Mouse (Mus musculus) embryonic facial prominence, embryonic 12.5 days (tissue): ENCODE data around the gene Syce1l. TPM values are rescaled to one million over a fixed set of nuclear protein-coding genes. Genes with fewer than 3 reads are reported as not detected.

Experiments
- ATAC-seq: fragments of 200-750 bp; cut with Nextera tagmentation; 2 replicates; pipeline ENCODE4 v1.8.0; 2017; ENCODE audit not compliant: insufficient number of reproducible peaks, insufficient read depth, low FRiP score, low TSS enrichment
- H3K27ac ChIP-seq: fragments of 300-500 bp; sonication (generic); 2 replicates; pipeline ENCODE4 v1.5.1; 2016; ENCODE audit warnings: mild to moderate bottlenecking
- H3K27me3 ChIP-seq: fragments of 300-500 bp; sonication (generic); 2 replicates; pipeline ENCODE4 v1.6.1; 2016; ENCODE audit warnings: mild to moderate bottlenecking, moderate library complexity
- H3K36me3 ChIP-seq: fragments of 300-500 bp; sonication (generic); 2 replicates; pipeline ENCODE4 v1.6.1; 2016; ENCODE audit warnings: mild to moderate bottlenecking
- H3K4me1 ChIP-seq: fragments of 300-500 bp; sonication (generic); 2 replicates; pipeline ENCODE4 v1.6.1; 2016
- H3K4me2 ChIP-seq: fragments of 300-500 bp; sonication (generic); replicated peaks from 2 replicates; pipeline ENCODE4 v1.6.1; 2016; ENCODE audit warnings: mild to moderate bottlenecking, moderate library complexity
- H3K4me3 ChIP-seq: fragments of 300-500 bp; sonication (generic); 2 replicates; pipeline ENCODE4 v1.5.1; 2016; ENCODE audit warnings: mild to moderate bottlenecking
- H3K9ac ChIP-seq: fragments of 300-500 bp; sonication (generic); 2 replicates; pipeline ENCODE4 v1.6.1; 2016; ENCODE audit warnings: mild to moderate bottlenecking, moderate library complexity
- H3K9me3 ChIP-seq: fragments of 300-500 bp; sonication (generic); 2 replicates; pipeline ENCODE4 v1.6.1; 2016; ENCODE audit warnings: mild to moderate bottlenecking, moderate library complexity
- WGBS: fragments of 180-500 bp; shearing (Covaris S2); methylation state at CpG from one replicate; pipeline ENCODE4 v1.1.7; 2016; 5-methylcytosine and 5-hydroxymethylcytosine counted together
- polyA plus RNA-seq: library from polyadenylated mRNA; unstranded; fragments of >200 nt; fragmentation: Nextera tagmentation; extraction: Ambion mirVana; gene quantifications from 2 replicates; pipeline ENCODE4 v1.2.1, GENCODE M21; 2016

Gene Syce1l
- polyA plus RNA-seq, 1 experiment from 2014 or later = not detected

GRCm38 (mm10) chr8:113674611-113675010 is 31.6 kb downstream of the Syce1l start:
- WGBS = 79% methylated on average over 3 of the region's 3 CpGs
- no peaks in the 10 kb centered on the region for H3K9me3 ChIP-seq
- 0 out of 2 replicates have a peak, but pooled peaks cover 8% of the 10 kb centered on the region for H3K4me1 ChIP-seq
- no peak overlapping the region for H3K4me3 ChIP-seq
- ATAC-seq = no peak
- no peak overlapping the region for H3K27ac ChIP-seq
- H3K36me3 ChIP-seq = no peaks in the 10 kb centered on the region
- no peak overlapping the region for H3K9ac ChIP-seq
- H3K27me3 ChIP-seq = no peaks in the 10 kb centered on the region
- no peak overlapping the region for H3K4me2 ChIP-seq

GRCm38 (mm10) chr8:113675281-113675680 is 32.3 kb downstream of the Syce1l start:
- 78% methylated on average over 2 of the region's 2 CpGs for WGBS
- H3K27ac ChIP-seq = no peak overlapping the region

GRCm38 (mm10) chr8:113676811-113677210 is 33.8 kb downstream of the Syce1l start:
- Histone ChIP-seq H3K9ac (no peak overlapping the region), H3K27me3 (no peaks in the 10 kb centered on the region), H3K4me3 (no peak overlapping the region), H3K4me1 (0 out of 2 replicates have a peak, but pooled peaks cover 8% of the 10 kb centered on the region), H3K27ac (no peak overlapping the region), H3K4me2 (no peak overlapping the region), H3K9me3 (no peaks in the 10 kb centered on the region), H3K36me3 (no peaks in the 10 kb centered on the region)
- WGBS = 90% methylated on average over 1 of the region's 1 CpGs
- ATAC-seq = no peak

More at GRCm38 (mm10) chr8:113675281-113675680, 32.3 kb downstream of the Syce1l start:
- ATAC-seq = no peak
- 0 out of 2 replicates have a peak, but pooled peaks cover 8% of the 10 kb centered on the region for H3K4me1 ChIP-seq
- no peak overlapping the region for H3K4me3 ChIP-seq
- H3K9ac ChIP-seq = no peak overlapping the region
- no peak overlapping the region for H3K4me2 ChIP-seq
- H3K27me3 ChIP-seq = no peaks in the 10 kb centered on the region
- H3K36me3 ChIP-seq = no peaks in the 10 kb centered on the region
- no peaks in the 10 kb centered on the region for H3K9me3 ChIP-seq

- H3K27ac ChIP-seq = no peak overlapping the region
- H3K9ac ChIP-seq = no peak overlapping the region
- H3K4me3 ChIP-seq = no peak overlapping the region
- H3K4me2 ChIP-seq = no peak overlapping the region
- no peaks in the 10 kb centered on the region for H3K4me1 ChIP-seq
- 66% methylated on average over 3 of the region's 3 CpGs for WGBS
- no peaks in the 10 kb centered on the region for H3K9me3 ChIP-seq
- no peak for ATAC-seq
- H3K27me3 ChIP-seq = no peaks in the 10 kb centered on the region
- no peaks in the 10 kb centered on the region for H3K36me3 ChIP-seq
Measured at GRCm38 (mm10) chr8:113679361-113679760, 36.3 kb downstream of the Syce1l start.

- H3K4me3 ChIP-seq = no peak overlapping the region
- no peaks in the 10 kb centered on the region for H3K9me3 ChIP-seq
- no peaks in the 10 kb centered on the region for H3K4me1 ChIP-seq
- no peaks in the 10 kb centered on the region for H3K27me3 ChIP-seq
- no peak overlapping the region for H3K4me2 ChIP-seq
- H3K36me3 ChIP-seq = no peaks in the 10 kb centered on the region
- no peak overlapping the region for H3K9ac ChIP-seq
- no peak overlapping the region for H3K27ac ChIP-seq
- ATAC-seq = no peak
- 47% methylated on average over 17 of the region's 17 CpGs for WGBS
Measured at GRCm38 (mm10) chr8:113687889-113688542, 45.0 kb downstream of the Syce1l start.

- no peaks in the 10 kb centered on the region for H3K9me3 ChIP-seq
- no peaks in the 10 kb centered on the region for H3K27me3 ChIP-seq
- WGBS = 87% methylated on average over 8 of the region's 8 CpGs
- no peaks in the 10 kb centered on the region for H3K4me1 ChIP-seq
- ATAC-seq = no peak
- no peak overlapping the region for H3K4me2 ChIP-seq
- H3K9ac ChIP-seq = no peak overlapping the region
- H3K4me3 ChIP-seq = no peak overlapping the region
- H3K27ac ChIP-seq = no peak overlapping the region
- no peaks in the 10 kb centered on the region for H3K36me3 ChIP-seq
Measured at GRCm38 (mm10) chr8:113688543-113688915, 45.5 kb downstream of the Syce1l start.

- Histone ChIP-seq H3K27ac (no peak overlapping the region), H3K4me3 (no peak overlapping the region), H3K27me3 (no peaks in the 10 kb centered on the region), H3K36me3 (no peaks in the 10 kb centered on the region), H3K9me3 (no peaks in the 10 kb centered on the region), H3K9ac (no peak overlapping the region), H3K4me1 (no peaks in the 10 kb centered on the region), H3K4me2 (no peak overlapping the region)
- ATAC-seq = no peak
- WGBS = 76% methylated on average over 14 of the region's 14 CpGs
Measured at GRCm38 (mm10) chr8:113691622-113692343, 48.8 kb downstream of the Syce1l start.

GRCm38 (mm10) chr8:113704968-113705367 is 62.0 kb downstream of the Syce1l start:
- no peaks in the 10 kb centered on the region for H3K36me3 ChIP-seq
- H3K4me3 ChIP-seq = no peak overlapping the region
- 76% methylated on average over 7 of the region's 7 CpGs for WGBS
- no peaks in the 10 kb centered on the region for H3K4me1 ChIP-seq
- H3K9ac ChIP-seq = no peak overlapping the region
- H3K9me3 ChIP-seq = no peaks in the 10 kb centered on the region
- no peak overlapping the region for H3K4me2 ChIP-seq
- H3K27ac ChIP-seq = no peak overlapping the region
- no peaks in the 10 kb centered on the region for H3K27me3 ChIP-seq
- ATAC-seq = no peak

Other genes with a start within 250 kb of the Syce1l start
- 6.6 and 7.0 TPM in 2 replicates for gene Mon1b, start 7.6 kb upstream of the Syce1l start, polyA plus RNA-seq
- 7.1 and 7.2 TPM in 2 replicates for gene Adamts18, start 205.5 kb downstream of the Syce1l start, polyA plus RNA-seq